Mouse (Mus musculus) monocyte, adult 5-6 weeks (primary cell): ENCODE measurements at regions not wholly inside any gene's neighbourhood (a gene's known extent, or its start where the extent isn't known, plus 50 kb on each side); places are given as distances from the start of the nearest gene placed in this dataset.

Source experiments
- ATAC-seq: fragments of 153-309, 156-312 bp; replicated peaks from 2 replicates; pipeline ENCODE4 v1.8.0; 2017; ENCODE audit warnings: mild to moderate bottlenecking; ENCODE audit not compliant: low TSS enrichment, insufficient number of reproducible peaks, severe bottlenecking, poor library complexity, low FRiP score

DNA sequence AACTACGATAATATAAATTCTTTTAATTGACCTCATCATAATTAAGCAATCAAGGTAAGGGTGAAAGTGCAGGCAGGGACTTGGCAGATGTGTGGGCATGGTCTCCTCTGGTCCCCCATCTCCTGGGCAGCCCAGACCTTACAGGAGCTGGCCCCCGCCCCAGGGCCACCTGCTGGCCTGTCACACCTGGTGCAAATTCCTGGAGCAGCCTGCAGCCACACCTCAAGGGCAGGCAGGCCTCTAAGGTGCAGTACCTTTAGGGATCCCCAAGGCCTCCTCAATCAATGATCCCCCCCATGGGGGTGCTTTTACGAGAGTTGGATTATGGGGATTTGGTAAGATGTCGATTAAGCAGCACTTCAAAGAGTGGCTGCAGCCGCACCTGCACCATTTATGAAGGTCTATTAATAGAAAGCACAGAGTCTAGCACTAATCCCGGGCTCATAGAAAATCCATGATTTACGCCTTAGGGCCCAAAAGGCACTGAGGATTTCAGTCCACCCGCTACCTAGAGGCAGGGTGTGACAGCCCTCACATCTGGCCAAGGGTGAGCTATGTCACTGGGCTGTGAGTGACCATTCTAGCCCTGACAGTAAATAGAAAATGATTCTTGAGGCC lies 319.8 kb upstream of the 1700056E22Rik start:
- ATAC-seq, result no peak

DNA sequence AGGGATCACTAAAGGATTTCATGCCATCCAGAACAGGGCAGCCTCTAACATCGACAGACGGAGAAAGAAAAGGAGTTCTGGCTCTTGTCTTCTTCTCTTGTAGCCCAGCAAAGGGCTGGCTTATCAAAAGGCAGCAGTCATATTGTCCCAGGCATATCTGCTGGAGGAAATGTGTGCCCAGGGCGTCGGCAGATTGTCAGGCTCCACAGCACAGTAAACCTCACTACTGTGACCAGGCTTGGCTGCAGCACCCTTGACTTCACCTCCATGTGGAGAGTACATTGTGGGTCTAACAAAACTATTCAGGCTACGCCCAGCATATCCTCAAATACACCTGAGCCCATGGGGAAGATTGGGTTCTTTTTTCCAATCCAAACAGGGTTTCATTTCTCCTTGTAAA lies 317.7 kb upstream of the 1700056E22Rik start:
- no peak for ATAC-seq

DNA sequence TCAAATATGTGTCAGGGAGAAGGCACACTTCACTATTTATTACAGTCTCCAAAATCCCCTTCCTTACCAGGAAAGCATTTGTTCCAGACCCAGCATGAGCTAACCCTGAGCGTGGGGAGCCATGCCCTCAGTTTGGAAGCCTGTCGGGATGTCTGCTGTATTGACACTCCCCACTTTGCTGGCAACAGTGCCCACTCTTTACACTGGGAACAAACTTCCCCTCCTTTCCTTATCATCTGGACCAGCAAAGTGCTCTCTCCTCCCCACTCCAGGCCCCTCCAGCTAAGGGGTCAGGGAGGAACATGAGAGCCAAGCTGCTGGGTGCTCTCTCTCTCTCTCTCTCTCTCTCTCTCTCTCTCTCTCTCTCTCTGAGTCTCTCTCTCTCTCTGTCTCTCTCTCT lies 310.7 kb upstream of the 1700056E22Rik start:
- no peak for ATAC-seq

DNA sequence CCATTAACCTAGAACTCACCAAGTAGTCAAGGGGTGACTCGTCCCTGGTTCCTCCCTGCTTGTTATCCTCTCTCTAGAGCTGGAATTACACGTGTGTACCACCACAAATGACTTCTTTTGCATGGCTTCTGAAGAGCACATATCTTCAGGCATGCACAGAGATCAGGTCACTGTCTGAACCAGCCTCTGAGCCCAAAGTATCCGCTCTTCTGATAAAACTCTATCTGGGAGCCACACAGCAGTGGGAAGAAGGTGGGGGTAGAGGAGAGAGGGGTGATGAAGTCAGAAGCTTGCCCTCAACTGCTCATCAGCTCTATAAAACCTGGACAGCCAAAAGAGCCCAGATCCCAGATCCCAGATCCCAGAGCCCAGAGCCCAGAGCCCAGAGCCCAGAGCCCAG lies 301.9 kb upstream of the 1700056E22Rik start:
- ATAC-seq, result no peak

DNA sequence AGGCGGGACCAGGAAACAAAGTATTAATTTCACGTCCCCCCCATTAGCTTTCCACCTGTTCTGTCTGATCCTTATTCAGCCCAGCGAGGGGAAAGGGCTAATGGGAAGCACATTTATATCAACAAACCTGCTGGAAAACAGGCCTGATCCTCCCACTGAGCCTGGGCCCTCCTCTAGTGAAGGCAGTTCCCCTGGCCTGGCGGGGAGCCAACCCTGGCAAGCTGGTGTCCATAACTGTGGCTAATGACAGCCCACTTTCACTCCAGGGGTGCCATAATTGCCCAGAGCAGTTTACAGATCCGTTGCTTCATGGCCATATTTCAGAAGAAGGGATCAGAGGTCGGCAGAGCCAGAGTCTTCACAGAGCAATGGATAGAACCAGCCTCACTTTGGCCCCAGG lies 301.2 kb upstream of the 1700056E22Rik start:
- ATAC-seq, result no peak

DNA sequence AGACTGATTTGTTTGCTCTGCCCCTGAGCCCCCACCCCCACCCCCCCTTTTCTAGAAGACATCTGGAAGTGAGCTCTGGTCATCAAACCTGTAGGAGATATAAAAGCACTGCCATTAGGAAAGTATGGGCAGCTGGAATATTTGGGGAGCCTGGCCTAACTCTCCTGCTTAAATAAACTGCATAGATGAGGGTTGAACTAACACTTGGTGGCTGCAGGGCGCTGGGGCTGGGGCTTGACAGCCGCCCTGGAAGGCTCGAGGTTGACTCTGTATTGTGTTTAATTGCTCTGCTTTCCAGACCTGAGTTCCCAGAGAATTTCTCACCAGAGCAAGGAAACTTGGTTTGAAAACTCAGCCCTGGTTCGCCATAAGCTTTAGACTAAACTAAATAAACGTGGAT lies 300.7 kb upstream of the 1700056E22Rik start:
- ATAC-seq, result no peak

DNA sequence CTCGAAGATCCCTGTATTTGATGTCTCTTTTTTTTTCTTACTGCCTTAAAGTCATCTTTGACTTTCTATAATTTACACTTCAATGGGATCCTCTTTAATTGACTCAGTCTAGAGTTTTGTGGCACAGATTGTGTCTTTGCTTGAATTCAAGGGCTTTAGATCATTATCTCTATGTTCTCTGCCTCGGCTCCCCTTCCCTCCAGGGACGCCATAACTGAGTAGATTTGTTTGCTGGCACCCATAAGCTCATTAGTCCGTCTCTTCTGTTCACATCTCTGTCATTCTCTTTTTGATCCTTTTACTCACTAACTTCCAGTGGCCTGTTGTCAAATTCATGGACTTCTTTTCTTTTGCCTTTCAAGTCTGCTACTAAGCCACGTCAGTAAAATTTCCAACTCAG lies 299.0 kb upstream of the 1700056E22Rik start:
- ATAC-seq, result no peak

DNA sequence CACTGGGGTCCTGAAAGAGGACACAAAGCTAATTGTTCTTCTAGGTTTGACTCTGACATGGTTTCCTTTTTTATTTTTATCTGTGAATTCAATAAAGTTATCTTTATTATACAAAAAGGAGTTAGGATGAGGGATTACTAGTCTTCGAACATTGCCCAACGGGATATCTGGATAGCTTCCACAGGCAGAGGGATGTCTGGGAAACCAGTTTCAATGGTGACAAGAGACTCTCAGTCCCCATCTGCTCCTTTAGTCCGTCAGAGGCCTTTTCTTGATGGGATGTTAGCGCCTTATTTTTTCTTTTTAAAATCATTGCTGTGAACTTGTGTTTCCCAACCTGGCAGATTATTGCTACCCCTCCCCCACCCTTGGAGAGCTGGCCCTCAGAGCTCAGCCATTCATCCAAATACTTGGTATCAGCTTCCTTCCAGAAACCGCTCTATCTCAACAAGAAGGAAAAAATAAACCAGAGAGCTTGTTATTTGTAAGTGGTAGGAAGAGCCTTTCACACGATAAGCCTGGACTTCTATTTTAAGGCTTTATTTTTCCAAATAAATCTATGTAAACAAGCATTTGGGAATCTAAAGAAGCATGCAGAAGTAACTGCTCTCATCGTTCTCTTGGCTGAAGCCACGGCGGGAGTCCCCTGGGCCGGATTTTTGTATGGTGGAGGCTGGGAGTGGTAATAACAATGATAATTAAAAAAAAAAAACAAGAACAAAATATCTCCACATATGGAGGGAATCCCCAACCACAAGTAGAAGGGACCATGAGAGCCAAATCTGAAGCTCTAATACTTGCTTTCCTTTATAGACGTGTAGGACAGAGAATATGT lies 296.6 kb upstream of the 1700056E22Rik start:
- ATAC-seq, result no peak

DNA sequence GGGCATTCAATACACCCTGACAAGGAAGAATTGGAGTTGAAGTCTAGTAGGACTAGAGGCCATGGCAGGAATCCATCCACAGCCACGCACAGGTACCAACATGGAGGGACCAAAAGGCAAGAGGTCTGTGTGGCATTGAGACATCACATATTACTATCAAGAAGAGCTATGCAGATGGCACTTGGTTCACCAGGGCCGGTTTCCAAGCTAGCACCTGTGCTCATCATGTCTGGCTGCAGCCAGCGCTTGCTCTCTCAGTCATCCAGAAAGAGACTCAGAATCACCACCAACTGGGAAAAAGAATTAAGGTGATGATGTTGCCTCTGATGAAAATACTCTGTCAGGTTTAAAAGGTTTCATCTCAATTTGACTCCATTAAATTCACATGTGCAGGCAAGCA lies 292.1 kb upstream of the 1700056E22Rik start:
- no peak for ATAC-seq

DNA sequence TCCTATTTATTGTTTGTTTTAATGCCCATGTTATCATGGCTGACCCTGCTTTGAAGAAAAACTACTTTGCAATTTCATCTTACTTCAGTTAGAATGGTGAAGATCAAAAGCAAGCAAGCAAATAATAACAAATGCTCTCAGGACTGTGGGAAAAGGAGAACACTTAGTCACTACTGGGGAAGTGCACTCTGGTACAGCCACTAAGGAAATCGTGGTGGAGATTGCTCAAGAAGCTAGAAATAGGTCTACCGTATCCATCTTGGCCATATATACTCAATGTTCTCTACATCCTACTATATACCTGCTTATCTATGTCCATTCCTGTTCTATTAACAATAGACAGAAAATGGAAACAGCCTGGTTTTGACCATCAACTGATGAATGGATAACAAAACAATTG lies 290.1 kb upstream of the 1700056E22Rik start:
- no peak for ATAC-seq

DNA sequence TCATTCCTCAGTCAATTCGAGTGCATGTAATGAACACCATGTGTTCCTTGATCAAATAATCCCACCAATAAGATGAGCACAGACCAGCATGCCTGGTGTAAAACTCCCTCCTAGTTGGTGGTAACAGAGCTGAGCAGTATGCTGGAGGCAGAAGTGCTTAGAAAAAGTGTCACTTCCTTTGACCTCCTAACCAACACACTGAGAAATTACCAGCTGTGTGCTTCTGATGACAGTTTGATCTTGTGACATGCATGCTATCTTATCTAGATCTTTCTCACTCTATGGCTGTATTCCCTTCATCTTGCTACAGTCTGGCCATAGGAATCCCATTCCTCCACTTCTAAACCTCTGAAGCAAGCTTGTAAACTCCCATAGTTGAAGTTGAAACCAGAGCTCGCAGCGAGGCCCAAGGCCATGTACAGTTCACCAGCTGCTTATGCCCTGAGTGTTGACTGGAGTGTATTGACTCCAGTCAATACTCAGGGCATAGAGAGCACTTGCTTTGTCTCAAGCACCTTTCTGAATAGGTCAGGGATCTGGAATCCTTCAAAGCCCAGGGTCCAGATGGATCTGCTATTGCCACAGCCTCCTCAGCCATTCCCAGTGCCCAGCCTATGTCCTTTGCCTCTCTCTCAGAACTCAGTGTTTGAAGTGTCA lies 286.5 kb upstream of the 1700056E22Rik start:
- ATAC-seq, result no peak

DNA sequence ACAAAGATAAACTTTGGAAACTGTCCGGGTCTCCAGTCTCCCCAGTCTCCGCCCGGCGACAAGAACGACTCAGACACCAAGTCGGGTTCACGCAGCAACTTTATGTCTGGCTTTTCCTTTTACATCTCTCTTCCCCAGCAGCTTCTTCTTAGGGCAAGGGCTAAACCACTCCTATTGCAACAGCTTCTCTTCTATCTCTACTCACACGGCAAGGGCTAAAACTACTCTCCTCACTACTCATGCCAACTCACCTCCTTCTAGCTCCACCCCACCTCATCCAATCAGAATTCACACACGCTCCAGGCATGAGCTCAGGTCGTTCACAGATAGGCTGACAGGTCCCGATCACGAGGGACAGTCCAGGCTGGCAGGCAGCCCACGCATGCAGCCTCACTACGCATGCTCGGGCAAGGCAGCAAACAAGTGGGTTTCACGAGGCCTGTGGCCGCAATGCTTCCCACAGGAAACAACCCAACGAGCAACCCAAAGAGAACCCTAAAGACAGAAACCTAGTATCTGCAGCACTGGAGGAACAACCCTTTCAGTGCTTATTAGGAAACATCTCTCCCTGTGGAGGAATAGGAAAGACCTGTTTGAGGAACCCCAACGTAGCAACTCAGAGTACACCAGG lies 276.2 kb upstream of the 1700056E22Rik start:
- no peak for ATAC-seq

DNA sequence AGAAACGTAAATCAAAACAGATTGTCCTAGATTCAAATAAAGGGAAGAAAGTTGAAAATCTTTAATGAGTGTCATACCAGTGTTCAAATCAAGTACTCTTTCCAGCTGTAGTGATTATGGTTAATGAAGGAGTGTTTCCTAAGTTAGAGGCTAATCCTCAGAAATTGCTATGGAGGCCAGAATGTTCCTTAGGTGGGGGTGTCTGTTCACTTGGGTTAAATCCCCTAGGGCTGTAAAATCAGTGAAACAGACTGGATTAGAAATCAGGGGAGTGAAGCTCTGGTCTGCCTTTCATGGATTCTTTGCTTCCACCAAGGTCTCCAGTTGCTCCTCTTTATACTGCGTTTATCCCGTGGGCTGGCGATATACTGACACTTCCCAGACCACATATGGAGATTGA lies 270.7 kb upstream of the 1700056E22Rik start:
- no peak for ATAC-seq

DNA sequence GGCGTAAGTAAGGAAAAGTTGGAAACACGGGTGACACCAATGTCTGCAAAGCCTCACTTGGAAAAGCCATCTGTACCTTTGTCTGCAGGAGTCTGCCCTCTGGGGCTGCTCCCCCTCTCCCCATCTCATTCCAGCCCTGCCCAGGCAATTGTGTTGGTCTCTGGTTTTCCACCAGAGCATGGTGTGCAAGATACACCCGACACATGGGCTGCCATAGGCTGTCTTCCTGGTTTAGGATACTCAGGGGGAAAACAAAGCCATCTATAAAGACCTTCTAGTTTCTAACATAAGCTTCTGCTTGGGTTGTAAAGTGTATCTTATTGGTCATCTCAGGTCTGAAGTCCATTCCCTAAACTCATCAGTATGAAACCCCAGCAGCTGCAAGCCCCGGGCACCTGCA lies 270.1 kb upstream of the 1700056E22Rik start:
- ATAC-seq, result no peak

DNA sequence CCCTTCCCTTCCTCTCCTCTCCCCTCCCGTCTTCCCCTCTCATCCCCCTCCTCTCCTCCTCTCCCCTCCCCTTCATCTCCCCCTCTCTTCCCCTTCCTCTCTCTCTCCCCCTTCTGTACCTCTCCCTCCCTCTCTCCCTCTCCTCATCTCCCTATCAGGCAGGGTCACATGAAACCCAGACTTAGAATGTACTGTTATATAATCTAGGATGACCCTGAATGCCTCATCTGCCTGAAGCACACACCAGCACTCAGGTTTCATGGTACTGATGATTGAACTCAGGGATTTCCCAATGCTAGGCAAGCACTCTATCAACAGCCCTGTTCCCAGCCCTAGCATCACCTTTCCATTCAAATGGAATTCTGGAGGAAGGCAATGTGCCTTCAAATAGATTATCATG lies 264.6 kb upstream of the 1700056E22Rik start:
- no peak for ATAC-seq

DNA sequence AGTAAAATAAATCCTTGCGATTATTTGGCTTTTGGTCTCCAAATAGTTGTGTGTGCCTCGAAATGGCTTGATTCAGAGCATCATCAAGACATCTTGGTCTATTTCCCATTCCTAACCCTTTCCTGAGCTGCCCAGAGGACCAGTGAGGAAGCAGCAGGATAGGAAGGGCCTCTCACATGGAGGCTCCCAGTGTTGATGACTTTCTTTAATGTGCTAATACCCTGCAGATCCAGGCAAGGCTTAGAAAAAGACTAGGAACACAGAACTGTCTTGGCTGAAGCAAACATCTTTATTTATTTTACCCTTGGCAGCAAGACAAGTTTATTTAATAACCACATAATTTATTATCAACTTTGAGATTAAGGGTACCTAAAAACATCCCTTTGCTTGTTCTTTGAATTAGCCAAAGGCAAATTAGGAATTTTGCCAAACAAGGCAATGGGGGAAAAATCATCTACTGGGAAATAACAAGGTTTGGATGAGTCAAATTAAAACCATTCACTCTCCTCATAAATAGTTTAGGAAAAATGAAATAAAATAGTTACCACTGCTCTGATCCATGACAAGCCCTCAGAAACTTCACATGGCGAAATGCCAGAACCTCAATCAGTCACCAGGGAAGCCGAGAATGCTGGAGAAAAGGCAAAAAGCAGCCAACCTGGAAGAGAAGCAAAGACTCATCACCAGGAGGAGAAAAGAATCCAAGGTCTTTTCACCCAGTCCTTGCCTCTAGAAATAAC lies 263.1 kb upstream of the 1700056E22Rik start:
- ATAC-seq, result no peak

DNA sequence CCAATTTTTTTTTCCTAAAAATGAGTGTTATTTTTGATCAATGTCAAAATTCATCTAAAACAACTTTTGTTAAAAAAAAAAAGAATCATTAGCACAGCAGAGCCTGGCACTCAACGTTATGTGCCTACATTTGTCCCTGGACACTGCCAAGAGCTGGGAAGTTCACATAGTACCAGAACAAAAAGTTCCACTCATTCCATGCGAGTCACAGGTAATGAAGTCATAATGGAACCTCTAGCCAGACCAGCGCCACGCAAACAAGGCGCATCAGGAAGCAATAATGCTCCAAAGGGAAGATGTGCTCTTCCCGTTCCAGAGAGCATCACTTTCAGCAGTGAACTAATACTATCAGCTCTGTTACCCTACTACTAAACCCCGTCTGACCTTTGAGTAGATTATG lies 257.0 kb upstream of the 1700056E22Rik start:
- ATAC-seq, result no peak

DNA sequence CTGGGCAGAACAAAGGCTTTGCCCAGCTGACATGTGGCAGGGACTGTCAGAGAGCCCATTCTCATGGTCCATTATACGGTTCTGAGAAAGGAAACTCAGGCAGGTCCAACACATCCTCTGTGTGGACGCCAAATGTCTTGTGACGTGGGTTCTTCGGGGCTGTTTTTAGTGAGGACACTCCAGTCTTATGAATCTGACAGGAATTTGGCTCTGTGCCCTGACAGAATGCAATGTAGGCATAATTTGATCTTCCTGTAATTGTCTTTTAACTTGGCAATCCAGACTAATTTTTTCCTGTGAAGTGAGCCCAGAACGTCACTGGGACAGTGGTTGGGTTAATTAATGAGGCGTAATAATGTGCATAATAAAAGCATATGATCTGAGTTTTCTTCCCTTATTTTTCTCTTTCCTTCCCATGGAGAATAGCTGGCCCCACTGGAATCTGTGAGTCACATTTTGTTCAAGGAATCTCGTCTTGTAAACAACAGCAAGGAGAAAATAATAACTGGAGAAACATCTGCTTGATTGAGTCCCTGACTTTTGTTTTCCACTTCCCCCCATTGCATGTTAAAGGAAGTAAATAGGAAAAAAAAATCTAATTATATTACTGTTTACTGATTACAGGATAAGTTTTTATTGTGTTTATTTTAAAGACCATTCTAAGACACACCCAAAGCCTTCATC lies 255.8 kb upstream of the 1700056E22Rik start:
- no peak for ATAC-seq
